Mouse (Mus musculus): Measurements from ENCODE around the gene Rpl13a. TPM values are rescaled to one million over a fixed set of nuclear protein-coding genes. Genes with fewer than 3 reads are reported as not detected.
"Not testable (repeated sequence)": the region's sequence is repeated elsewhere in the genome, so short reads cannot be mapped to it uniquely, and the experiment has no call there.

The Rpl13a gene
- 981 and 1,056 TPM in 2 replicates for polyA plus RNA-seq (2014; fragmentation: Nextera tagmentation; extraction: Ambion mirVana)

GRCm38 (mm10) chr7:45128624-45129246 lies at the start of gene Rpl13a:
TSS of gene Rpl13a (minus strand) at chr7:45128761.
- WGBS (ENCODE audit: insufficient replicate concordance), result under 1% methylated on average over 48 of the region's 48 CpGs
- H3K27ac ChIP-seq (ENCODE audit: low read depth, low read length), result peak within 1 kb of the TSS; percentile 95
- H3K9ac ChIP-seq (ENCODE audit: low read depth, low read length), result peak within 1 kb of the TSS; percentile 100
- peak within 1 kb of the TSS; percentile 93 for H3K4me3 ChIP-seq (ENCODE audit: low read depth, low read length)
- no peaks in the 10 kb centered on the region for H3K9me3 ChIP-seq (replicated peaks; ENCODE audit: control insufficient read depth, low read length)
- peaks cover 24% of the 10 kb centered on the region for H3K36me3 ChIP-seq (ENCODE audit: control insufficient read depth, insufficient read depth, low read length)
- peaks cover 25% of the 10 kb centered on the region for H3K4me1 ChIP-seq (ENCODE audit: control insufficient read depth, insufficient read depth, low read length)
- no peaks in the 10 kb centered on the region for H3K27me3 ChIP-seq (ENCODE audit: control insufficient read depth, insufficient read depth, low read length)
- peak; percentile 91 for ATAC-seq (replicated peaks; ENCODE audit: insufficient number of reproducible peaks, low FRiP score, low TSS enrichment)
- peak within 1 kb of the TSS; percentile 96 for H3K4me2 ChIP-seq

- Histone ChIP-seq H3K36me3 (ENCODE audit: control insufficient read depth, insufficient read depth, low read length) (no peaks in the 10 kb centered on the region), H3K4me3 (ENCODE audit: low read depth, low read length) (peak overlapping the region; percentile 11), H3K27me3 (ENCODE audit: control insufficient read depth, insufficient read depth, low read length) (peaks cover 83% of the 10 kb centered on the region), H3K27ac (ENCODE audit: low read depth, low read length) (no peak overlapping the region), H3K9me3 (replicated peaks; ENCODE audit: control insufficient read depth, low read length) (no peaks in the 10 kb centered on the region), H3K4me2 (peak overlapping the region; percentile 45), H3K4me1 (ENCODE audit: control insufficient read depth, insufficient read depth, low read length) (peaks cover 14% of the 10 kb centered on the region; the same call in 1 of the 2 replicates), H3K9ac (ENCODE audit: low read depth, low read length) (no peak overlapping the region)
- ATAC-seq (replicated peaks; ENCODE audit: insufficient number of reproducible peaks, low FRiP score, low TSS enrichment), result no peak
- 2% methylated on average over 29 of the region's 31 CpGs for WGBS (ENCODE audit: insufficient replicate concordance)
Observed at GRCm38 (mm10) chr7:45176356-45176755, 47.8 kb upstream of the Rpl13a start.

GRCm38 (mm10) chr7:45175929-45176328 lies 47.4 kb upstream of the Rpl13a start:
- Histone ChIP-seq H3K4me1 (ENCODE audit: control insufficient read depth, insufficient read depth, low read length) (peaks cover 10% of the 10 kb centered on the region; the same call in 1 of the 2 replicates), H3K27me3 (ENCODE audit: control insufficient read depth, insufficient read depth, low read length) (peaks cover 79% of the 10 kb centered on the region), H3K4me3 (ENCODE audit: low read depth, low read length) (peak overlapping the region; percentile 11), H3K4me2 (peak overlapping the region; percentile 45), H3K36me3 (ENCODE audit: control insufficient read depth, insufficient read depth, low read length) (no peaks in the 10 kb centered on the region), H3K27ac (ENCODE audit: low read depth, low read length) (no peak overlapping the region), H3K9me3 (replicated peaks; ENCODE audit: control insufficient read depth, low read length) (peaks cover 2% of the 10 kb centered on the region; the same call in 1 of the 2 replicates), H3K9ac (ENCODE audit: low read depth, low read length) (no peak overlapping the region)
- under 1% methylated on average over 23 of the region's 23 CpGs for WGBS (ENCODE audit: insufficient replicate concordance)
- no peak for ATAC-seq (replicated peaks; ENCODE audit: insufficient number of reproducible peaks, low FRiP score, low TSS enrichment)

GRCm38 (mm10) chr7:45175398-45175797 lies 46.8 kb upstream of the Rpl13a start:
- Histone ChIP-seq H3K4me3 (ENCODE audit: low read depth, low read length) (no peak overlapping the region), H3K36me3 (ENCODE audit: control insufficient read depth, insufficient read depth, low read length) (no peaks in the 10 kb centered on the region), H3K27ac (ENCODE audit: low read depth, low read length) (no peak overlapping the region), H3K4me1 (ENCODE audit: control insufficient read depth, insufficient read depth, low read length) (peaks cover 8% of the 10 kb centered on the region; the same call in 1 of the 2 replicates), H3K27me3 (ENCODE audit: control insufficient read depth, insufficient read depth, low read length) (peaks cover 73% of the 10 kb centered on the region), H3K9me3 (replicated peaks; ENCODE audit: control insufficient read depth, low read length) (peaks cover 6% of the 10 kb centered on the region), H3K9ac (ENCODE audit: low read depth, low read length) (no peak overlapping the region), H3K4me2 (no peak overlapping the region)
- 6% methylated on average over 13 of the region's 13 CpGs for WGBS (ENCODE audit: insufficient replicate concordance)
- ATAC-seq (replicated peaks; ENCODE audit: insufficient number of reproducible peaks, low FRiP score, low TSS enrichment), result no peak

DNA sequence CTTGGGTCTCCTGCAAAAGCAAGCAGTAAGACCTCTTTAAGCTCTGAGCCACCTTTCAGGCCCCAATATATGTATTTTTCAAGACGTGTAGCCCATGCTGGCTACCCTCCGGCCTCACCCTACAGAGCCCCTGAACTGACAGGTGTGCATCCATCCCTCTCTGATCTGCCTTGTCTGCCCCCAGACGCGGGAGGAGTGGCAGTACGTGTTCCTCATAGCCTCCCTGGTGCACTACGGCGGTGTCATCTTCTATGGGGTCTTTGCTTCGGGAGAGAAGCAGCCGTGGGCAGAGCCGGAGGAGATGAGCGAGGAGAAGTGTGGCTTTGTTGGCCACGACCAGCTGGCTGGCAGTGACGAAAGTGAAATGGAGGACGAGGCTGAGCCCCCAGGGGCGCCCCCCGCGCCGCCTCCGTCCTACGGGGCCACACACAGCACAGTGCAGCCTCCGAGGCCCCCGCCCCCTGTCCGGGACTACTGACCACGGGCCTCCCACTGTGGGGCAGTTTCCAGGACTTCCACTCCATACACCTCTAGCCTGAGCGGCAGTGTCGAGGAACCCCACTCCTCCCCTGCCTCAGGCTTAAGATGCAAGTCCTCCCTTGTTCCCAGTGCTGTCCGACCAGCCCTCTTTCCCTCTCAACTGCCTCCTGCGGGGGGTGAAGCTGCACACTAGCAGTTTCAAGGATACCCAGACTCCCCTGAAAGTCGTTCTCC lies 46.2 kb upstream of the Rpl13a start:
- Histone ChIP-seq H3K4me3 (ENCODE audit: low read depth, low read length) (0 out of 2 replicates have a peak overlapping the region, but pooled peaks have one; percentile 14), H3K9me3 (replicated peaks; ENCODE audit: control insufficient read depth, low read length) (peaks cover 13% of the 10 kb centered on the region), H3K27me3 (ENCODE audit: control insufficient read depth, insufficient read depth, low read length) (peaks cover 71% of the 10 kb centered on the region), H3K9ac (ENCODE audit: low read depth, low read length) (no peak overlapping the region), H3K36me3 (ENCODE audit: control insufficient read depth, insufficient read depth, low read length) (no peaks in the 10 kb centered on the region), H3K4me1 (ENCODE audit: control insufficient read depth, insufficient read depth, low read length) (peaks cover 8% of the 10 kb centered on the region; the same call in 1 of the 2 replicates), H3K27ac (ENCODE audit: low read depth, low read length) (no peak overlapping the region), H3K4me2 (peak overlapping the region; percentile 37; the same call in 1 of the 2 replicates)
- no peak for ATAC-seq (replicated peaks; ENCODE audit: insufficient number of reproducible peaks, low FRiP score, low TSS enrichment)
- 7% methylated on average over 26 of the region's 29 CpGs for WGBS (ENCODE audit: insufficient replicate concordance)

DNA sequence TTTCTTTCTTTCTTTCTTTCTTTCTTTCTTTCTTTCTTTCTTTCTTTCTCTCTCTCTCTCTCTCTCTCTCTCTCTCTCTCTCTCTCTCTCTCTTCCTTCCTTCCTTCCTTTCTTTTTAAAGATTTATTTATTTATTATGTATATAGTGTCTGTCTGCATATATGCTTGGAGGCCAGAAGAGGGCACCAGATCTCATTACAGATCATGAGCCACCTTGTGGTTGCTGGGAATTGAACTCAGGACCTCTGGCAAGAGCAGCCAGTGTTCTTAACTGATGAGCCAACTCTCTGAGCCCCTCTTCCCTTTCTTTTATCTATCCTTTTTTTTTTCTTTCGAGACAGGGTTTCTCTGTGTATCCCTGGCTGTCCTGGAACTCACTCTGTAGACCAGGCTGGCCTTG lies 45.2 kb upstream of the Rpl13a start:
- H3K4me1 ChIP-seq (ENCODE audit: control insufficient read depth, insufficient read depth, low read length); ATAC-seq (replicated peaks; ENCODE audit: insufficient number of reproducible peaks, low FRiP score, low TSS enrichment); H3K27ac ChIP-seq (ENCODE audit: low read depth, low read length); H3K4me3 ChIP-seq (ENCODE audit: low read depth, low read length); H3K36me3 ChIP-seq (ENCODE audit: control insufficient read depth, insufficient read depth, low read length); H3K4me2 ChIP-seq; H3K9ac ChIP-seq (ENCODE audit: low read depth, low read length): not testable (repeated sequence)
- WGBS (ENCODE audit: insufficient replicate concordance), result 63% methylated on average over 1 of the region's 1 CpGs
- Histone ChIP-seq H3K27me3 (ENCODE audit: control insufficient read depth, insufficient read depth, low read length) (peaks cover 71% of the 10 kb centered on the region), H3K9me3 (replicated peaks; ENCODE audit: control insufficient read depth, low read length) (peaks cover 23% of the 10 kb centered on the region)

GRCm38 (mm10) chr7:45172974-45173373 lies 44.4 kb upstream of the Rpl13a start:
- Histone ChIP-seq H3K27ac (ENCODE audit: low read depth, low read length) (no peak overlapping the region), H3K4me1 (ENCODE audit: control insufficient read depth, insufficient read depth, low read length) (peaks cover 10% of the 10 kb centered on the region; the same call in 1 of the 2 replicates), H3K4me3 (ENCODE audit: low read depth, low read length) (no peak overlapping the region), H3K9ac (ENCODE audit: low read depth, low read length) (no peak overlapping the region), H3K27me3 (ENCODE audit: control insufficient read depth, insufficient read depth, low read length) (peaks cover 71% of the 10 kb centered on the region), H3K9me3 (replicated peaks; ENCODE audit: control insufficient read depth, low read length) (peaks cover 25% of the 10 kb centered on the region), H3K4me2 (no peak overlapping the region), H3K36me3 (ENCODE audit: control insufficient read depth, insufficient read depth, low read length) (no peaks in the 10 kb centered on the region)
- 52% methylated on average over 7 of the region's 7 CpGs for WGBS (ENCODE audit: insufficient replicate concordance)
- ATAC-seq (replicated peaks; ENCODE audit: insufficient number of reproducible peaks, low FRiP score, low TSS enrichment), result no peak

- 91% methylated on average over 3 of the region's 3 CpGs for WGBS (ENCODE audit: insufficient replicate concordance)
- Histone ChIP-seq H3K36me3 (ENCODE audit: control insufficient read depth, insufficient read depth, low read length) (no peaks in the 10 kb centered on the region), H3K4me1 (ENCODE audit: control insufficient read depth, insufficient read depth, low read length) (0 out of 2 replicates have a peak, but pooled peaks cover 6% of the 10 kb centered on the region), H3K9ac (ENCODE audit: low read depth, low read length) (no peak overlapping the region), H3K4me2 (no peak overlapping the region), H3K9me3 (replicated peaks; ENCODE audit: control insufficient read depth, low read length) (peaks cover 25% of the 10 kb centered on the region), H3K27me3 (ENCODE audit: control insufficient read depth, insufficient read depth, low read length) (peaks cover 71% of the 10 kb centered on the region), H3K4me3 (ENCODE audit: low read depth, low read length) (no peak overlapping the region), H3K27ac (ENCODE audit: low read depth, low read length) (no peak overlapping the region)
- no peak for ATAC-seq (replicated peaks; ENCODE audit: insufficient number of reproducible peaks, low FRiP score, low TSS enrichment)
Observed at GRCm38 (mm10) chr7:45169495-45169894, 40.9 kb upstream of the Rpl13a start.

Measured in heart, embryonic 11.5 days (tissue).